Mouse (Mus musculus) left cerebral cortex, adult 2 months (tissue): ENCODE measurements around the gene Sar1b. TPM values are rescaled to one million over a fixed set of nuclear protein-coding genes. Genes with fewer than 3 reads are reported as not detected.

Experiments
- DNase-seq, 2 experiments: peaks; one replicate each; pipeline ENCODE4 v3.0.0; 2021 to 2022; ENCODE audit warnings: low spot score in 2 of 2, mixed read lengths in 1 of 2; ENCODE audit errors: extremely low spot score in 1 of 2
- H3K27ac ChIP-seq: fragments of 200-600 bp; 2 replicates; pipeline ENCODE4 v1.8.1; 2022
- H3K4me3 ChIP-seq: fragments of 200-600 bp; 2 replicates; pipeline ENCODE4 v1.8.1; 2022
- CTCF ChIP-seq: fragments of 200-600 bp; IDR thresholded peaks from 2 replicates; pipeline ENCODE4 v1.8.1; 2022; ENCODE audit warnings: antibody characterized with exemption, mild to moderate bottlenecking, moderate library complexity
- intact Hi-C: fragments of 180-260 bp; cut with DNase I; formaldehyde crosslinking; loops from one replicate; pipeline ENCODE4 v1.15.1; 2025
- total RNA-seq, 2 experiments: library from RNA; stranded (reverse); gene quantifications; 2 replicates each; pipeline ENCODE4 v1.2.3; 2021

The Sar1b gene
- total RNA-seq, 2 experiments from 2014 or later, result 61.0 to 65.0 TPM

DNA sequence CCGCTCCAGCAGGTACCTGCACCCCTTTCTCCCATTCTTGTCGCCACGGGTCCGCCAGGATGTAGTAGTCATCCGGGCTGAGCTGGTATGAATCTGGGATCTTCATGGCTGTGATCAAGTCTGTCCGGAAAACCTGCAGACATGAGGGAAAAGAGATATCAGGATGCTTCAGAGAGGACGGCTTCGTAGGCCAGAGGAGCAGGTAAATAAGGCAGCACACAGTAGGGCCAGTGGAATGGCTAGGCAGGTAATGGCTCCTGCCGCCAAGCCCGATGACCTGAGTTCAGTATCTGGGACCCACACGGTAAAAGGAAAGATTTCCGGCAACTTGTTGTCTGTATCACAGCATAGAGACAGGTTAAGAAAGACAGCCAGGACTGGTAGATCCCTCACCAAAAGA, 72.1 kb downstream of the Sar1b start:
- DNase-seq, result no peak
- intact Hi-C loops, result no loop called here

DNA sequence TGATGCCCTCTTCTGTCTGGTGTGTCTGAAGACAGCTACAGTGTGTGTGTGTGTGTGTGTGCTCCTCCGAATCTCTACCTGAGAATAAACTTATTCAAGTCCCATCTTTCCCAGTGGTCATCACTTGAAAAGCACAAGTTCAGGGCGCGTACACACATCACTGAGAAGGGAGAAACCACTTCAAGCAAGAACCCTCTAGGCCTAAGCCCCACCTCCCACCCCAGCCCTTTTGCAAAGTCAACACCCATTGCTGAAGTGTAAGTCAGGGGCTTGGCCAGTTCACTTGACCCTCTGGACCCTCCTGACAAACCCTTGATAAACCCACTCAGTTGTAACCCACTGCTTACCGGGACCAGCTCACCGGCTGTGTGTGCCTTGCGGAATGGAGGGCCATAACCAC, 73.0 kb downstream of the Sar1b start:
- no peak overlapping the region for H3K27ac ChIP-seq
- intact Hi-C loops, result no loop called here
- no peak overlapping the region for H3K4me3 ChIP-seq
- no peak for TF ChIP-seq CTCF
- DNase-seq, result no peak

More for the DNA sequence above, 72.1 kb downstream of the Sar1b start:
- TF ChIP-seq CTCF, result no peak
- no peak overlapping the region for H3K27ac ChIP-seq
- no peak overlapping the region for H3K4me3 ChIP-seq

DNA sequence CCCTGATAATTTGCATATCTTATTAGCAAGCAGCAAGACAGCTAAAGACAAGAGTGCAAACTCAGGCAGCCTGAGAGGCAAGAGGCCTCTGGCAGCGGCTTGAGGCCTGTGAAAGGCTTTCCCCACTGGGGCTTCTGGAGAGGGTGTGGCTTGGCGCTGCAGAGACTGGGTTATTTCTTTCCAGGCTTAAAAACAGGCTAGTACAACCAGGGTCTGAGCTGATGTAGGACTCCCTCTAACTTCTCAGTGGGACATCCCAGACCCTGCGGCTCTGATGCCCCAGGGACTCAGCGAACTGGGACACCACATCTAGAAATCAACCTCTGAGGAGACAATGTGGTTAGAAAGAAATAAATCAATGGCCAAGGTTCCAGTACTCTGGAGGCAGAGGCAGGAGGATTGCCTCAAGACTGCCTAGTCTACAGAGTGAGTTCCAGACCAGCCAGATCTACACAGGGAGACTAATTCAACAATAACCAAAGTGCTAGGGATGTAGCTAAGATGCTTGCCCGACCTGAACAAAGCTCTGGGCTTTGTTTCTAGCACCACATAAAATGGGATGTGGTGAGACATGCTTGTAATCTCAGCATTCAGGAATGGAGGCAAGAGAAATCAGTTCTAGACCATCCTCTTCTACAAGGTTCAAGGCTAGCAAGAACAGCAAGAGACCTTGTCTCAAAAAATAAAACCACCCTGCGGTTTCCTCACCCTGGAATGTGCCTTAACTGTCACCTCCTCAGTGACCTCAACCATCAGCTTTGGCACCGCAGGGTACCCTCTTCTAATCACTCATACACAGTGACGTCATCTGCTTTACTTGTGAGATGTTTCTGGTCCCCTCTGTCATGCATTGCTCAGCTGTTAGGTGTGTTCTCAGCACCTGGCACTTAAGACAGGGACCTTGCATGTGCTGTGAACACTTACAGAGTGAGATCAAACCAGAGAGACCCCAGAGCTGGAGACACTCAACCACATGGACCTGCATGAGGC, 74.0 kb downstream of the Sar1b start:
- no peak for DNase-seq
- Histone ChIP-seq H3K4me3 (no peak overlapping the region), H3K27ac (no peak overlapping the region)
- no peak for TF ChIP-seq CTCF
- intact Hi-C loops, result no loop called here

DNA sequence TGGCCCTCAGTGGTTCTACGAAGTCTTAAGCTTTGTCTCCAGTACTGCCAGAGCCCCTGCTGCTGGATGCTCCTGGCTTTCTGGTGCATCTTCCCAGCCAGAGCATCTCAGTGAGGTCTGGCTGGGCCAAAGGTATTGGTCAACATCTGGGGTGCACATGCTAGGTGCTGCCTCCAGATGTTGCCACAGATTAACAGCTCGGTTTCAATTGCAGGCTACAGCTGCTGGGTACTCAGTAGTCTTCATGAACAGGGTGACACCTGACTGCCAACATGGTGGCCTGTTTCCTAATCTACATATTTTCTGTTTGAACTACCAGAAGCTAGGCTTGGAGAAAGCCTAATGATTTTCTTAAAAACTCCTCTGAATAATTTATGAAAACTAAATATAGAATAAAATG, 75.6 kb downstream of the Sar1b start:
- Histone ChIP-seq H3K27ac (no peak overlapping the region), H3K4me3 (no peak overlapping the region)
- DNase-seq, result no peak
- intact Hi-C loops, result no loop called here
- TF ChIP-seq CTCF, result no peak

DNA sequence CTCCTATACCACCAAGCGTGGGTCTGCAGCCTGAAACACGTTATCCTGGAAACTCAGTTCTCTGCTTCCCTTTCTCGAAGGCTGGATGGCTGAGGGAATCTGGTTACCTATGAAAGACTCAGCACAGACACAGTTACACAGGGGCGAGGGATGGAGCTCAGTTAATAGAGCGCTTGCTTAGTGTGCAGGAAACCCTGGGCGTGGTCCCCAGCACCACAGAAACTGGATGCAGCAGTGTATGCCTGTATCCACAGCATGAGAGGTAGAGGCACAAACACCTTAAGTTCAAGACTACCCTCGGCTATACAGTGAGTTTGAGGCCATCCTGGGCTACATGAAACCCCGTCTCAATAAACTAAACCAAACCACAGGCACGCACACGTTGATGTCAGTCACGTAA, 76.5 kb downstream of the Sar1b start:
- DNase-seq, result no peak
- intact Hi-C loops, result no loop called here
- TF ChIP-seq CTCF, result no peak
- H3K4me3 ChIP-seq, result no peak overlapping the region
- H3K27ac ChIP-seq, result no peak overlapping the region

DNA sequence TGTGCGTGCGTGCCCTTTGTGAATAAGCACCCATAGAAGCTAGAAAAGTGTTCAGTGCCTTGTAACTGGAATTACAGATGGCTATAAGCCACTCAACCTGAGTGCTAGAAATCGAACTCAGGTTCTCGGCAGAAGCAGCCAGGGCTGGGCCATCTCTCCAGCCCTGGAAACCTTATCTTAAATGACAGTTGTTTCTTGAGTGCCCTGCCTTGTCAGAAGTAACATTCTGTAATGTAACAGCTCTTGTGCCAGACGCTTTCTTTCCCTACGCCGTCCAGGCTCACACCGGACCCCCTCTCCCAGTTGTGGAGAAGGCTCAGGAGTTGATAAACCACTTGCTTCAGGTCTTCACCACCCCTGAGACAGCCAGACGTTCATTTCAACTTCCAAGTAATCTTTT, 77.2 kb downstream of the Sar1b start:
- TF ChIP-seq CTCF, result no peak
- DNase-seq, result no peak
- intact Hi-C loops, result no loop called here
- Histone ChIP-seq H3K4me3 (no peak overlapping the region), H3K27ac (no peak overlapping the region)

DNA sequence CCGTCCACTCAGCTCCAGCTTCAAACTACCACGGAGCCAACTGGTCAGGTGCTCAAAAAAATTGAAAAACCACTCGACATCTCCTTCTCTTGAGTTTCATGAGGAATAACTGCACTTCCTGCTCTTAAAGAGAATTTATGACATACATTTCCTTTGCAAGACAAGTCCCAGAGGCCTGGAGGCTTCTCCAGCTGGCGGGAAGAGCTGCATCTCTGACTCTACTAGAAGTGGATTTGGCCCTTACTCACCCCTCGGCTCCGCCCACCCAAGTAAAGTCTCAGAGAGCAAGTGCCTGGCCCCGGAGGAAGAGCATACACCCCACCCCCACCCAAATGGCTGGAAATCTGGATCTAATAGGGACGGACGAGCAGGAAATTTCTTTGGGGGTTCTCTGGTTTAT, 77.7 kb downstream of the Sar1b start:
- DNase-seq, result no peak
- Histone ChIP-seq H3K27ac (no peak overlapping the region), H3K4me3 (no peak overlapping the region)
- TF ChIP-seq CTCF, result no peak
- intact Hi-C loops, result no loop called here

Other genes with a start within 250 kb of the Sar1b start
- 1 to 10 TPM; 7.8 to 8.2 TPM for gene Phykpl, start 178.9 kb upstream of the Sar1b start, total RNA-seq
- 100 to 1,000 TPM; 120 to 127 TPM for gene Hnrnpab, start 156.8 kb upstream of the Sar1b start, total RNA-seq
- 10 to 100 TPM; 45.0 to 46.2 TPM for gene Nhp2, start 144.0 kb upstream of the Sar1b start, total RNA-seq
- 10 to 100 TPM; 56.1 to 61.9 TPM for gene Rmnd5b, start 127.8 kb upstream of the Sar1b start, total RNA-seq
- gene N4bp3, start 112.8 kb upstream of the Sar1b start, total RNA-seq, result 10 to 100 TPM; 10.4 to 14.3 TPM
- 1 to 10 TPM; 1.8 to 1.9 TPM for gene D930048N14Rik, start 112.7 kb upstream of the Sar1b start, total RNA-seq
- 10 to 100 TPM; 32.4 to 35.2 TPM for gene 0610009B22Rik, start 74.8 kb upstream of the Sar1b start, total RNA-seq
- gene Sec24a, start 53 bp upstream of the Sar1b start, total RNA-seq, result 10 to 100 TPM; 21.0 to 21.2 TPM
- gene Jade2, start 94.0 kb downstream of the Sar1b start, total RNA-seq, result 10 to 100 TPM; 49.6 to 60.3 TPM
- gene Cdkn2aipnl, start 204.0 kb downstream of the Sar1b start, total RNA-seq, result 10 to 100 TPM; 34.2 to 37.6 TPM
- gene Ube2b, start 237.1 kb downstream of the Sar1b start, total RNA-seq, result 100 to 1,000 TPM; 187 to 196 TPM
- gene Cdkl3, start 240.5 kb downstream of the Sar1b start, total RNA-seq, result 10 to 100 TPM; 14.6 to 15.9 TPM